Mouse (Mus musculus) regulatory T cell (primary cell): ENCODE data around the gene Cnmd.

Experiments used
- in situ Hi-C: fragments of 300-600 bp; cut with MboI, MseI; formaldehyde crosslinking; loops from one replicate; pipeline ENCODE4 v1.15.1; 2025; ENCODE audit warnings: high pct_unique_total_duplicates

Cnmd gene

GRCm38 (mm10) chr14:79645378-79645777, 16.6 kb downstream of the Cnmd start:
- in situ Hi-C loops = no loop called here

- in situ Hi-C loops = no loop called here
Measured at GRCm38 (mm10) chr14:79642063-79642462, 19.9 kb downstream of the Cnmd start.

GRCm38 (mm10) chr14:79636814-79637213, 25.2 kb downstream of the Cnmd start:
- in situ Hi-C loops = no loop called here

- in situ Hi-C loops = no loop called here
Measured at GRCm38 (mm10) chr14:79633196-79633595, 28.8 kb downstream of the Cnmd start.

GRCm38 (mm10) chr14:79632330-79632729, 29.6 kb downstream of the Cnmd start:
- in situ Hi-C loops = no loop called here

- in situ Hi-C loops = no loop called here
Measured at GRCm38 (mm10) chr14:79621143-79621542, 40.8 kb downstream of the Cnmd start.

GRCm38 (mm10) chr14:79619802-79620201, 42.2 kb downstream of the Cnmd start:
- in situ Hi-C loops = no loop called here

GRCm38 (mm10) chr14:79617121-79617828, 44.7 kb downstream of the Cnmd start:
- in situ Hi-C loops = no loop called here

GRCm38 (mm10) chr14:79608286-79608685, 53.7 kb downstream of the Cnmd start:
- in situ Hi-C loops = loop anchor here (10.0 kb wide), 1 partner anchor 383 kb away; no protein-coding TSS in a partner anchor

GRCm38 (mm10) chr14:79607352-79607751, 54.6 kb downstream of the Cnmd start:
- in situ Hi-C loops = loop anchor here (10.0 kb wide), 1 partner anchor 383 kb away; no protein-coding TSS in a partner anchor

- in situ Hi-C loops = loop anchor here (10.0 kb wide), 1 partner anchor 382 kb away; no protein-coding TSS in a partner anchor
Measured at GRCm38 (mm10) chr14:79606867-79607266, 55.1 kb downstream of the Cnmd start.

GRCm38 (mm10) chr14:79606392-79606791, 55.6 kb downstream of the Cnmd start:
- in situ Hi-C loops = loop anchor here (10.0 kb wide), 1 partner anchor 382 kb away; no protein-coding TSS in a partner anchor

GRCm38 (mm10) chr14:79605881-79606280, 56.1 kb downstream of the Cnmd start:
- in situ Hi-C loops = loop anchor here (10.0 kb wide), 1 partner anchor 381 kb away; no protein-coding TSS in a partner anchor

GRCm38 (mm10) chr14:79596602-79597001, 65.4 kb downstream of the Cnmd start:
- in situ Hi-C loops = no loop called here

GRCm38 (mm10) chr14:79594069-79594468, 67.9 kb downstream of the Cnmd start:
- in situ Hi-C loops = no loop called here

GRCm38 (mm10) chr14:79591611-79592010, 70.4 kb downstream of the Cnmd start:
- in situ Hi-C loops = no loop called here

GRCm38 (mm10) chr14:79590916-79591315, 71.1 kb downstream of the Cnmd start:
- in situ Hi-C loops = no loop called here

- in situ Hi-C loops = loop anchor here (10.0 kb wide), 2 partner anchors 65 to 195 kb away; partner anchors contain the start of genes Mtrf1 and Naa16
Measured at GRCm38 (mm10) chr14:79589401-79589800, 72.6 kb downstream of the Cnmd start.

- in situ Hi-C loops = loop anchor here (10.0 kb wide), 2 partner anchors 64 to 194 kb away; partner anchors contain the start of genes Mtrf1 and Naa16
Measured at GRCm38 (mm10) chr14:79588534-79588951, 73.4 kb downstream of the Cnmd start.

- in situ Hi-C loops = loop anchor here (10.0 kb wide), 2 partner anchors 63 to 193 kb away; partner anchors contain the start of genes Mtrf1 and Naa16
Measured at GRCm38 (mm10) chr14:79587852-79588229, 74.1 kb downstream of the Cnmd start.
